Mouse (Mus musculus) frontal cortex, adult (tissue): ENCODE data around the gene Rbfox2.

Source experiments
- ATAC-seq: cut with Nextera tagmentation; 2 replicates; pipeline ENCODE4 v1.9.2; 2017; ENCODE audit warnings: mild to moderate bottlenecking, moderate library complexity, mixed read lengths; ENCODE audit not compliant: low TSS enrichment

Gene Rbfox2

DNA sequence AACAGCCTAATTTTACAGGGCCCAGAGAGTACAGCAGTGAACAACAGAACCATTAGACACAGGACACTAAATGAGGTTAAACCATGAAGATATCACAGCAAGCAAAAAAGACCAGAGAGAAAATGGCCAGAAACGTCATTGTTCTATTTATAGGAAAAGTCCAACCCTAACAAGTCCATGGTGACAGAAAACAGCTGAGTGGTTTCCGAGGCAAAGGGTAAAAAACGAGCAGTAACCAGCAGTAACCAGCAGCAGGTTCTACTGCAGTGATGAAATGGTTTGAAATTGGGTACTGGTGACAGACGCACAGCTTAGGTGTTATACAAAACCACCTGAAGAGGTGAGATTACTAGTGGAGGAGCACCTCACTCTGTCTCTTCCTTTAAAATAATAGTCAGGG lies 72.5 kb downstream of the Rbfox2 start:
- ATAC-seq: no peak

DNA sequence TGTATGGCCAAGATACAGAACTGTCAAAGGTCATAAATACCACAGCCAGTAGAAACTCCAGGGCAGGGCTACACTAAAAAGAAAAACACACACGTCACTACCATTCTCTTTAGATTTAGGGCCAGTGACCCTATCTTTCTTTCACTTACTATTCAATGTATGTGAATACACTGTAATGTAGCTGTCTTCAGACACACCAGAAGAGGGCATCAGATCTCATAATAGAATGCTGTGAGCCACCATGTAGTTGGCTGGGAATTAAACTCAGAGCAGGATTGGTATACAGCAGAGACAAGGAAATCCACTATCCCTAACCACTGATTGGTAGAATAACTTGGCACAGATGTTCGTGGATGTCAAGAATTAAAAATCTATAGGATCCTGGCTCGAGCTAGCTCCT lies 76.7 kb downstream of the Rbfox2 start:
- ATAC-seq: no peak

DNA sequence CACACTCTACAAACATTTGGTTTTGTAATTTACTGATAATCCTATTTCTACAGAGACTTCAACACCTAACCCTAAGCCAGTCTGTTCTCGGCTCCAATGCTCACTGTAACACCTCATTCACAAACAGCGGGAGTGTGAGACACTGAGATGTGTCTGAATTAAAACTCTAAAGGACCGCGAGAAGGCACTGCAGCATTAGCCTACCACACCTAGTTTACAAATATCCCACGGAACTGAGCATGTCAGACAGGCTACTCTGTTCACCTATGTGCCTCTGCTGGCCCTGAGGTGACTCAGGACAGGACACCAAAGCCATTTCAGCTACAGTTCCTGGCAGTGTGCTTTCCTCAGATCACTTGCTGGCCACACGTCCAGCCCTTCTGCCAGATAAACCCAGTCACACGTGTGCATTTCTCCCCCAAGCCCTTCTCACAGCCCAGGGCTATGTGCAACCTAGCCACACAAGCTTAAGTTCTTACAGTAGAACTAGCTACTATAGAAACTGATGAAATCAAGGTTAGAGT lies 79.9 kb downstream of the Rbfox2 start:
- no peak for ATAC-seq

DNA sequence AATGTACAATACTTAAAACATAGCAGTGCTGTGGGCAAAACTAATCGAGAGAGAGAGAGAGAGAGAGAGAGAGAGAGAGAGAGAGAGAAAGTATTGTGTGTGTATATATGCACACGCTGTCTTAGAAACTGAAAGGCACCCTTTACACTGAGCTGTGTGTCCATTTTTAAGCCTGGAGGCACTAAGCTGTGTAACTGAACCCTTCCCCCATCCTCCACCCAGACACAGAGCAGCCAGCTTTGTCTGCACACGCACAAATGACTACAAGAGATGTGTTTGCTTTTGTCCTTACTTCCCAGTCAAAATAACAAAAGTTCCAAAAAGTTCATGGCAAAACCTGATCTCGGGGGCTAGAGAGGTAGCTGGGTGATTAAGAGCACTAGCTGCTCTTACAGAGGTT lies 80.9 kb downstream of the Rbfox2 start:
- no peak for ATAC-seq

DNA sequence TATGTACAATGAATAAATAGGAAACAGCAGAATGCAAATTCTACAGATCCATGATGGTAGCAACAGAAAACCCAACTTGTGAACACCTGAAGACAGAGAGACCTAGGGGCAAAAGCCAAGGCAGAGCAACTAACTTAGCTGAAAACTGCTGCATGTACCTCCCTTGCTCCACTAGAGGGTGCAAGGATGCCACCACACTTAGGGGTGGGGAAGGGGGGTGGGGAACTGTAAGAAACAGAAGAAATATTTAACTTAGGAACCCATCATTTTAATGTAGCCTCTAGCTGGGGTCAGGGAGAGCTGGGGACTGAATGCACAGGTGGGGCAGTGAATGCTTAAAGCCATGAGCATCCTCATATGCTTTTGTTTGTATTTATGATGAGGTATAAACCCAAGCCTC lies 81.5 kb downstream of the Rbfox2 start:
- peak; percentile 60; the same call in 1 of the 2 replicates for ATAC-seq

DNA sequence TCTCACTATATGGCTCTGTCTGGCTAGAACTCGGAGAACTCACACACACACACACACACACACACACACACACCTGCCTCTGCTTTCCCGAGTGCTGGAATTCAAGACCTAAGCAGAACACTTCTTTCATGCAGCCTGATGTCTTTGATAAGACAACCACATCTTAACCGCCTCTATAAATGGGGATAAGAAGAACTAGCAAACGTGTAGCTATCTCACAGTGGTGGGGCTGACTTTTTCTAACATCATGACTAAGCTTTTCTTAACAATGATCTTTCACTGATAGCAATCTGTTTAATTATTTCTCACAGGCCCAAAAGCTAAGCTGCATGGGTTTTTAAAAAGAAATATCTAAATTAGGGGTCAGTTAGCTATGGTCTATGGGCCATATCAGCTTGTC lies 86.0 kb downstream of the Rbfox2 start:
- no peak for ATAC-seq

DNA sequence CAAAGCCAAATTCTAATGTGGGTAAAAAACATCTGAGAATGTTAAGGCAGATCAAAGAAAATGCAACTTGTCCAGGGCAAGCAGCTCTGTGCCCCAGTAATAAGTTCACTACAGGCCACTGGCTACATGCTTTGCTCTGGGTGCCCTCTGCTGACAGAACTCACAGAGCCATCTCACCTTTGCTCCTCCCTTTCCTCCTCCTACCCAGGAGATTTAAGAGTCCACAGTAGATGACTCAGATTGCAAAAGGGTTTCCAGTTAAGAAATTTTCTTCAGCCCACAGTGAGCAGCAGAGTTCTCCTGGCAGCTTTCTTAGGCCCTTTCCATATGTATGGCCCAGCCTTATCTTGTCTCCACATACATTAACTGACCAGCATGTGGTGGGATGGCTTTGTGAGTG lies 86.7 kb downstream of the Rbfox2 start:
- ATAC-seq: 0 out of 2 replicates have a peak, but pooled peaks have one; percentile 16

DNA sequence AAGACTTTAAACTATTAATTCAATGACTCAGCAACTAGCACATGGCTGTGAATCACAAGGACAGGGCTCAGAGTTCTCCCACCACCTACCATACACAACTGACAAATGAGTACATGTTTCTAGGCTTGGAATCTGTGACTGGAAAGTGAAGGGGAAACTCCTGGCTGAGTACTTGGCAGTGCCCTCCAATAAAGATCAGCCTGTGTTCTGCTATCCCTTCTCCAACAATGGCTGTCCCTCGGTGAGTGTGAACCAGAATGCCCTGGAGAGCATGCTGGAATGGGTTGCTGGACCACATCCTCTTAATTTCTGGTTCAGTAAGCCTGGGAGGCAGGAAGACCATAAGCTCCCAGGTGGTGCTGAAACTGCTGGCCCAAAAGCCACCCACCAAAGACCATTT lies 87.2 kb downstream of the Rbfox2 start:
- no peak for ATAC-seq

DNA sequence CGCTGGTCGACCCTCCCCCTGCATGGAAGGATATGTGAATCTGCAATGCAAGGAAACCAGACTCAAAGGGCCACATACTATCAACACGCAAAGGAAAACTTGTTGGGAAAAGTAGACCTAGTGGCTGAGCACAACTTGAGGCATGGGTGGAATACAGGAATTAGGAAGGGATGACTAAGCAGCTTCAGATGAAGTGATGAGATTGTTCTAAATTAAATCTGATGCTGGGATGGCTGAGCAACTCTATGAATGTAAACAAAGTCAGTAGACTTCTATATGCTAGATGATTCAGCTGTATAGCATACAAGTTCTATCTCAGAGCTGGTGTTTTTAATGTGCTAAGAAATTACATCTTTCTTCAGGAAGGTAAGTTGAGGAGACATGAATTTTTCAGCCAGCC lies 88.8 kb downstream of the Rbfox2 start:
- peak; percentile 53; the same call in 1 of the 2 replicates for ATAC-seq

DNA sequence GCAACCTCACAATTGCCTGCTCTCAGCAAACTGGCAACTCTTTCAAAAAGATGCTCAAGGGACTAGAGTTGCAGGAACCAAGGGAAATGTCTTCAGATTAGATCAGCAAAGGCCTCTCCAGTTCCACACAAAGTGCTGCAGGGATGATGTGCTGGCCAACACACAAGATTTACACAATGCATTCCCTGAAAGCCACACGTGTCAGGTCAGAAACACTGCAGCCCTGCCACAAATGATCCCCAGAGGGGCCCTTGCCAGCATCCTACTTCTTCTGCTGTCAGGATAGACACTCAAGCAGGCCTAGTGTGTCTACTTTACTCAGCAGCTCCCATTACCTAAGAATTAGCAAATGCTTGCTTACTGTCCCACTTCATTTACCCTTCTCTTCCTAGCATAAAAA lies 89.3 kb downstream of the Rbfox2 start:
- no peak for ATAC-seq

DNA sequence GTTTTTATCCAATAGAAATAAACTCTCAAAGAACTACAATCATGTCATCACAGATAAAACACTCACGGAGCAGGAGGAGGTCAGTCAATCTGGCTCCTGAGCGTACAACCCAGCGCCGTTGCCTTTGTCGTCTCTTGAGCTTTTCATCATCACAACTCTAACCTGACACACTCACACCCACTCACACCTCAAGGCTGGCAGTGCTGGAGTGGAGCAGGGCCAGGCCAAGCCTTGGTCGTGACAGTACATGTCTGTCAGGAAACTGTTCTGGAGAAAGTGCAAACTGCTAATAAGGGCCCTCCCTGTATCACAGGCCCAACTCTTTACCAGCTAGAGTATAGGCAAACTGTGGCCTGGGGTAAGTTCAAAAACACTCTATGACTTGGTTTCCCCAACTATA lies 90.1 kb downstream of the Rbfox2 start:
- no peak for ATAC-seq

DNA sequence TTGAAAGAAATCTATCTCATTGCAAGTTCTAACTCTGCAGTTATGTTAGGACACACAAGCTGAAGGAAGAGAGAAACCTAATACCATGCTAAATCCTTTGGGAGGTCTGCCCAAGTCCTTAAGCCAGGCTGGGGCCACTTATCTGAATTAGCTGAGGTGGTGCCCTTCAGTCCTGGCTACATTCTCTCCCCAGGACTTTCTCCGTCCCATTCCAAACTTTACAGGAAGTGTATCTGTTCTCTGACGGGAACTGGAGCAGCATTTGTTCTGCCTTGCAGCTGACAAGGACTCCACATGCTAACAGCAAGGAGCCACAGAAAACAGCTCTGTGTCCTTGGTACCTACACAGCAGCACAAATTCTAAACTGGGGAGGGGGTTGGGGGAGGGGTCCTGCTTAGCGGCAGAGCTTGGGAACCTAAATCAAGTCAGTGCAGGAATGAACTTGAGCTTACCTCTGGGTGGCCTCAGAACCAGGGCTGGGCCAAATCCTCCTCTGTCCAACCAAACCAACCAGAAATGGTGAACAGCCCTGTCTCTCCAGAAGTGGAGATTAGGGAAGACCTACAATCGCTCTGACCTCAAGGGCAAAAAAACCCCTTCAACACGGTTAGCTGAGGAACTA lies 91.5 kb downstream of the Rbfox2 start:
- ATAC-seq: no peak

DNA sequence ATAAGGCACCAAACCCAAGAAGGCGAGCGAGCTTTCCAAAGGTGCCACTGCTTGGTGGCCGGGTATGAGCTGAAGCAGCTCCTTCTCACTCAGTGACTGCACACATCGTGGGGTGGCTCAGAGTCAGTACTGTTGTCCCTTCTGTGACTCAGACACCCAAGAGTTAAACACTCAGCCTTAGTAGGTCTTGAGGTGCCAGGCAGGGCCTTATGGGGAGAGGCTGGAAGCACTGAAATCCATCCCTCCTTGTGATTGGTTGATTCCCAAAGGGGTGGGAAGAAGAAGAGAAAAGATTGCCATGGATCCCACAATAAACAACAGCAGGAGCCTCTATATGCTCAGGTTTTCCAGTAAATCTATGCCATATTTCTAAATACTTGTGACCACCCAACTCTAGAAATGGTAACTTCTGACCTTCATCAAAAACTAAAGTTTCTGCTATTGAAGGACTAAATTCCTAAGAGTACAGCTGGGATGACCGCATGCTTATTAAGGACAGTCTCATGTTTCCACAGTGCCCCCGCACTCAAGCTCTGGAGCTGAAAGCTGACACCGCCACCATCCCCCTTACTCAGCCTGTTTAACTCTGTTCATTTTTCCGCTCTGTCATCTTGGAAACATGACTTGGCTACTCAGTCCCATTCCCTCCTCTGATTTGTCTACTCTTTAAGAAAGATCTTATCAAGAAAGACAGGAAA lies 92.2 kb downstream of the Rbfox2 start:
- ATAC-seq: no peak

DNA sequence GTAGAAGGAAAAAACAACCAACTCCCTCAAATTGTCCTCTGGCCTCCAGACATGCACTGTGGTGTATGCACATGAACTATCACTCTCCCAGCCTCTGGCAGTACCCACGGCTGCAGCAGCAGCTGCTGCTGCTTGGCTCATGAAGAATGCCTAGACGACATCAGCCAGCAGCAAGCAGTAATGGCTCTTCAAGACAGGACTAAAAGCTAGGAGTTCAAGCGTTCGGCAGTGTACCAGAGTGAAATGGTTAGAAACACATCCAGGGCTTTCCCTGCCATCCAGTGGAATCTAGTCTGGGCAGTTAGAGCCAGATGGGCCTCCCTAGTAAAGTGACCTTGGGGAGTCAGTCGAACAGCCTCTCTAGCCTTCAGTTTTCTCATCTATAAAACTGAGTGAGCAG lies 93.0 kb downstream of the Rbfox2 start:
- ATAC-seq: no peak

DNA sequence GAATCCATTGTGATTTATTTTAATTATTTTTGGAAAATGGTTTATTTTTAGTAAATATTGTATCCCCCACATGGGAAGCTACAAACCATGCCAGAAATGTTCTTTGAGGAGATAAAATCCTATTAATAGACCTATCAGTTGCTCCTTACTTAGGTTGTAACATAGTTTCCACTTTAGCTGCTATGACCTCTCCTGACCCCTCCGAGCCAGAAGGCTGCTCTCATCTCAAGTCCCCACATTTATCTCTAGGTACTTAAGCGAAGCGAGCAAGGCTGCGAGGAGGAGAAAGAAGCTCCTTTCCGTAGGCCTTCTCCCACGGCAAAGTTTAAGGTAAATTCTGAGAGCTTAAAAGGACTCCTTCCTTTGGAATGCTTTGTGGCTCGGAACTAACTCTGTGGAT lies 94.0 kb downstream of the Rbfox2 start:
- no peak for ATAC-seq

DNA sequence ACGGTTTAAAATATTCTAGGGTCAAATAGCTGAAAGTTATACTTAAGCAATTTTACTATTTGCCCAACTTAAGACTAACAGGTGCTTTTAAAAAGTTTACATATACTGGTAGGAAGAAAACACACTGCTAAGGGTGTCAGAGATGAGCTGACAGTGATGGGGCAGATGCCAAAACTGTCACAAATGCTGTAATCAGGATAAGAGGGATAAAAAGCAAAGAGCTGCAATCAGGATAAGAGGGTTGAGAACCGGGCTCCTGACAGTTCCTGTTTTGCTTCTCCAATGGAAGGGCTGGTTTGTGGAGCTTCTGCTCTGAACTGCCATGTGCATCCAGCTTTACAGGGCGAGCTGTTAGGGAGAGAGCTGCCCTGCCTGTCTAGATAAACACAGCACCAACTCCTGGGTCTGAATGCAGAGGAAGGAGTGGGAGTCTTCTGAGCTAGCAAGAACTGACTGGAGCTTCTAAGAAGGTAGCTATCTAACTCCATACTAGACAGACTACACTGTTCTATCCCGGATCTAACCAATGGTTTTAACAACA lies 94.5 kb downstream of the Rbfox2 start:
- peak; percentile 79 for ATAC-seq

DNA sequence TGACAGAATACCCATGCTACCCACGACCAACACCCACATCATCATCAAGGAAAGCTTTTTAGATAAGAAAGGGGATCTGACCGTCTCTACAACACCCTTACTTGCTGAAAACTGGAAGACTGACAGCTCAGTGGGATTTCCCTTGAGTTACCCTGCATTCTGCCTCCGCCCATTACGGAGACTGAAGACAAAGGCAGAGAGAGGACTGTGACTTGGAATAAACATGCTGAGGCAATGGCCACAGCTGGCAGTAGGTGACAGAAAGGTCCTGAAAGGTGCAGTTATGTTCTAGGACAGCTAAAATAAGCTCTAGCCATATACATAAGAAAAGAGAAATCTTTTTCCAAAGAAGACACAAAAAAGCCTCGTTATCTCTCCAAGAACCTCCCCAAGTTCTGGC lies 99.8 kb downstream of the Rbfox2 start:
- no peak for ATAC-seq

DNA sequence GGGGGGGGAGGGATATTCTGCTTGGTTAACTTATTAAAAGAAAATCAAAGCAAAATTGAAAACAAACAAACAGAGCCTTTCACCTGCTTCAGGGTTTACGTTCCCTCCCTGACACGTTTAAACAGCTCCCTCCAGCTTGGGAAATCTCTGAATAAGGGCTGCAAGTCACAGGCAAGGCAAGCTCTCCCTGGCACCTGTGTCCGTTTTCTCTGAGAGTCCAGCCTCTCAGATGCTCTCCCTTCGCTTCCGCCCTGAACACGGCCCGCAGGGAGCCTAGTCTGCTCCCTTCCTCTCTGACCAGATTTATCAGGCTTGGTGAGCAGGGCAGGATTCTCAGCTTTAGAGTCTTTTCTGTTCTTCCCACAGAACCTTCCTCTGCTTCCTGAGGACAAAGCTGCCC lies 101.9 kb downstream of the Rbfox2 start:
- no peak for ATAC-seq

DNA sequence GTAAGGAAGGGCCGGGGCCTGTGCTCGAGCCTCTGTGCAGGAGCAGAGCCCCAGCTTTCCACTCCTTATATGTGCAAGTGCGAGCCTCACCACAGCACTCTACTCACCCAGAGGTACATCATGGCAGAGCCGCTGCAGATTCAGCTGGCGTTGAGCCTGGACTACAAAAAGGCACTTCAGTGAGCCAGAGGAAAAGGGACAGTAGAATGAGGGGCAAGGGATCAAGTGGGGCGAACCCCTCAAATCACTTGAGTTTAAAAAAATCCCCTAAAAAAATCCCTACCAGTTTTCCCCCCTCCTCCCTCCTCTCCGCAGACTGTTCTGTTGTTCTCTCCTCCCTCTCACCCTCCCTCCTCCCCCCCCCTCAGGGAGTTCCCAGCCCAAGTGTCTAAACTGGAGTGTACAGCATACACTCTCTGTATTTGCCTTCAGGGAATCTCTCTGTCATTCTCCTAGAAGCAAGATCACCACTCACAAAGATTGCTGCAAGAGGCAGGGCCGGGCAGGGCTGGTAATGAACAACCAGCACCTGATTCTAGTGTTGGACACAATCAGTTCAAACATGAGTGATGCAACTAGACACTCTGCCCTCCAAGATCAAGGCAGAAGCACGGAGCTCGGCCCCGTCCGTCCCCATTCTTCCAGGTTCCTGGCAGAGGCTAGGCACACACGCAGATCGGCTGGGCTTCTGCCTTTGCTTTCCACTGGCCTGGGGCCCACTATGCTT lies 103.4 kb downstream of the Rbfox2 start:
- ATAC-seq: peak; percentile 72

DNA sequence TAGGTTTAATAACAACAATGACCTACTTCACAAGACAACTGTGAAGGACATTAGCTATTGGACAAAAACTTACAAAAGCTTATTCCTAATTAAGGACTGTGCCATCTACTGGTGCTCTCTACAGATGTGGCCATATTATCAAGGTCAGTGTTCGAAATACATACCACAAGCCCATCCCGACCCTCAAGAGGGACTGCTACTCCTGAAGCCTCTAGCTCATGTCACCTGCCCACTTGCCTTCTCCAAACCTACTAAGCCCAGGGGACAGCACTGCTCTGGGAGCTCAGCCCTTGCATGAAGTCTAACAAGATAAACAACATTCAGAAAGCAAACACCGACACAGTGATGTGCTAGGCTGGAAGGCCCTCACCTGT lies 103.9 kb downstream of the Rbfox2 start:
- ATAC-seq: no peak

DNA sequence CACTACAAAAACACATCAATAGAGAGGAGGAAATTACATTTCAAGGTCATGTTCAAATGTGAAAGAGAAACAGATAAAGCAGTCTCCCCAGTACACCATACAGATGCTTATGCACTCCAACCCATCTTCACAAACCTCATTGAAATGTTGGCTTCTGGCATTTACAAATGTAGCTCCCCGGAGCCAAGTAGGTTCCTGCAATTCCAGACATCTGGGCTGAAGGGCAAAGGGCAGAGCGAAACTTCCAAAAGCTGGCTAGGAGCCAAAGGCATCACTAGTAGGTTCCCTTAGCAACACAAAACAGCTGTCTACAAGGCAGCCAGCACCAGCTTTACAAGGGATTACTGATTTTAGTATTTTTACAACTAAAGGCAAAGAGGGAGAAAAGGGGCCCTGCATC lies 104.6 kb downstream of the Rbfox2 start:
- no peak for ATAC-seq

DNA sequence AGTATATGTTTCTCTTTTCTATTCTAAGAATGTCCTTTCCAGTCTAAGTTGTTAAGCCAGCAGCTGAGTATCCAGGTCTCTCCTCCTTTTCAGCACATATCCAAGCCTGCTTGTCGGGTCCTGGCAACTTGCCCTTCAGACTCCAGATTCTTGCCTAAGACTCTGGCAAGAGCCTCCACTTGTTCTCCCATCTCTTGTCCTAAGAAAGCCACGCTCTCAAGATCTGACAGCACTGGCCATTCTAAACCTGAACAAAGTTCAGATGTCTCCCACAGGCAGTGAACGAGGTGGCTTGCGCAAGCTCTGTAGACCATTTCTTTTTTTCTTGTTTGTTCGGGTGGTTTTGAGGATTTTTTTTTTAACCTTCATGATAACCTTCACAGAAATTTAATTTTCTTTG lies 110.0 kb downstream of the Rbfox2 start:
- peak; percentile 35; the same call in 1 of the 2 replicates for ATAC-seq

DNA sequence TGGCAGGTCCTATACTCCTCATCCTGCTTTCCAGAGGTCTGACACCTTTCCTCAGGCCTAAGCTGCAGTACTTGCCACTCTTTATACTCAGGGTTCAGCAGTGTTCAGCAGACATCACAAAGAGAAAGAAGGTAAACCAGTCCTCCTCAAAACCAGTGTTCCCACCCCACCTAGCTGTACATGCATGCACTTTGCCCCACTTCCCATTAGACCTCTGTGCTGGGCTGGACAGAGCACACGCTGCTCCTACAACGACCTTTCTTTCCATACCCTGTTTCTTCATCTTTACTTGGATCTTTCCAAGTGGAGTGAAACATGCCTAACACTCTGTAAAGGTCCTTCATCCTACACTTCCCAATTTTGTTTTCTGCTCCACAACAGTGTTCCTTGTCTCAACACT lies 110.8 kb downstream of the Rbfox2 start:
- ATAC-seq: no peak
